Mouse (Mus musculus) effector memory CD4-positive, alpha-beta T cell, adult 7 months (primary cell): ENCODE results near the gene Hoga1. TPM values are rescaled to one million over a fixed set of nuclear protein-coding genes. Genes with fewer than 3 reads are reported as not detected.

ENCODE experiments used
- polyA plus RNA-seq: library from polyadenylated mRNA; unstranded; fragments of 100-300 nt; shearing (Covaris generic); gene quantifications from one replicate; pipeline ENCODE4 v1.2.1, GENCODE M21; 2017

The Hoga1 gene
- polyA plus RNA-seq, result 0.23 TPM

DNA sequence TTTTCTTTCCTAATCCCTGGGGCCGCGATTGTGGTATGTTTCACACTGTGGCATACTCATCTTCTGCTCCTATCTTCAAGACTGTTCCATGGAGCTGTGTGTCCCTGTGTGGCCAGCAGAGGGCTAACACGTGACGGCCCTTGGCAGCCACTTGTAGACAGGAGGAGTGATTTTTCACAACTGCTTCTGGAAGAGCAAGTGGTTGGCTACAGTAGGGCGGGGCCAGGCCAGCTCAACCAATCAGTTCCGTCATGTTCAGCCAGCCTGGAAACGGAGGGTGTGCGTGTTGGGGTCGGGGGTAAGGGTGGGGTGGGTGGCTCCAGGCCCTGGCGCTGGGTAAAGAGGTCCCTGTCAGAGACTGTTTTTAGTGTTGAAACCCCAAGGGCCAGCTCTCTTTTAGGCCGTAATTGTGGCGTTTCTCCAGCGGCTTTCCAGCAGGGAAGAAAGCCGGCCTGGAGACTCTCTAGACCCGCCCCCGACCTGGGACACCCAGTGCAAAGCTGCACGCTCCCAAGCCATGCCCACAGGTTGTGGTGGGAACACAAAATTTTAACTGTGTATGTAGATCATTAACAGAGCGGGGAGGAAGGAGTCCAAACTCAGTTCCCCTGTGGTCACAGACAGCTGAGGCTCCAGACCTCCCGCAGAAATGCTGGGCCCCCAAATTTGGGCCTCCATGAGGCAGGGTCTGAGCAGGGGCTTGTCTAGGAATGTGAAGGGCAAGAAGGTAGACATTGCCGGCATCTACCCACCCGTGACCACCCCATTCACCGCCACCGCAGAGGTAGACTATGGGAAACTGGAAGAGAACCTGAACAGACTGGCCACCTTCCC lies at the start of gene Hoga1:
Gene Hoga1 (plus strand): TSS at position 342 of the 834 bp plus-strand sequence.

DNA sequence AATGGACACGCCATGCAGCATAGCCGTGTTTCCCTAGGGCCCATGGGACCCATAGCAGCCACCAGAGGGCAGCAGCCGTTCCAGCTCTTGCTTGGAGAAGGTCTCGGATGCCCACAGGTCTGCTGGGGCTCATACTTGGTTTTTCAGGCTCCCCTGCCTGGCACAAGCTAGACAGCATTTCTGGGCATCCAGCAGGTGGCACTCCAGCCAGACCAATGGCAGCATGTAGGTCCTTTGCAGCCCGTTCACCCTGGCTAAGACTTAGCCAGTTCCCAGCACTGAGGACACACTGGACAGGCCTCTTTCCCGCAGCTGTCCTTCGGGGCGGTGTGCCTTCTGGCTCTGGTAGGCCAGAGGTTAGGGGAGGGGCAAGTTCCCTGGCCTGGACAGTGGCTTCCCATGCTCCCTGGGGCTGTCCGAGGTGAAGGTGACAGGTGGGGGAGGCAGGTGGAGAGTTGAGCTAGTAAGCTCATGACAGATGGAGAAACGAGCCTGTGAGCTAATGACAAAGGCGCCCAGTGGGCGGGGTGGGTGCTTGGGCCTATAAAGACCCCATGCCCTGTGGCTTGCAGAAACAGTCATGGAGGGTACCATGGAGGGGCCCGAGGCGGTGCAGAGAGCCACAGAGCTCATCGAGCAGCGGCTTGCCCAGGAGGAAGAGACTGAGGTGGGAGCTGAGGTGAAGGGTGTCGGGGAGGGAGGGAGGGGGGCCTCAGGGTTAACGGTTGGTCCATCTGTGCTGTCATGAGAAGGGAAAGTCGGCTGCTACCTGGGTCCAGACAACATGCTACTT lies 9.8 kb upstream of the Hoga1 start, which contains the start of gene Ankrd2:
Gene Ankrd2 (plus strand): TSS at position 545 of the 793 bp plus-strand sequence.

DNA sequence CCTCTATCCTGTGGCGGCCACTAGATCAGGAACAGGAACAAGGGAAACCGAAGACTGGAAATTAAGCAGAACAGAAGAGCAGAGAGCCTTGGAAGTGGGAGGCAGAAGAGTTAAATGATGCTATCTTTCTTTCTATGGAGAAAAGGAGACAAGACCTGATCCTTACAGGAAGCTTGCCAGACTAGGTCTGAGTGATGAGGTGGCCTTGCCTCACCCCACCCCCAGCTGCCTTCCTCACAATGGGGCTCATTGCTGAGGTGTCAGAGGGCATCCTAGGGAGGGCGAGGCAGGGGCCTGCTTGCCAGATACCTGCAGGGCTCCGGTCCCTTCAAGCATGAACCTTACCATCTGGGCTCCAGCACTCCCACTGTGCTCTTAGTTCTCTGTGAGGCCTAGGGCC lies 6.5 kb downstream of the Hoga1 start, which contains the start of gene 4933411K16Rik:
Gene 4933411K16Rik (plus strand): TSS at position 301 of the 400 bp plus-strand sequence.

DNA sequence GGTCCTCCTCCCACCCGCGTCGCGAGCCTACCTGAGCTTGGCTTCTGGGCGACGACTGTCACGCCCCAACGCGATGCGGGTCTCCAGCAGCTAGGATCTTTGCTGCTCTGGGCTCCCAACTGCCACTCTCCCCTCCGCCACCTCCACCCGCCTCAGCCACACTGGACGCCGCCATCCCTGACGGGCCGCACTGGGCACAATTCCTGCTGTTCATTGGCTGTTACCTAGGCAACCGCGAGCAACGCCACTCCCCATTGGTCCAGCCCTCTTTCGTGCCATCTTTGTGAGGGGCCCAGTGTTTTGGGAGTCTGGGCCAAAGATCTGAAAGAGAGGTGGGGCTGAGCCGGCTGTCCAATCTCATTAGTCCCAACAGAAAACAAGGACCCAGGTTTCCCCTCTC lies 40.8 kb downstream of the Hoga1 start, which contains the start of gene Morn4:
Gene Morn4 (minus strand): TSS at position 192 of the 400 bp plus-strand sequence.

DNA sequence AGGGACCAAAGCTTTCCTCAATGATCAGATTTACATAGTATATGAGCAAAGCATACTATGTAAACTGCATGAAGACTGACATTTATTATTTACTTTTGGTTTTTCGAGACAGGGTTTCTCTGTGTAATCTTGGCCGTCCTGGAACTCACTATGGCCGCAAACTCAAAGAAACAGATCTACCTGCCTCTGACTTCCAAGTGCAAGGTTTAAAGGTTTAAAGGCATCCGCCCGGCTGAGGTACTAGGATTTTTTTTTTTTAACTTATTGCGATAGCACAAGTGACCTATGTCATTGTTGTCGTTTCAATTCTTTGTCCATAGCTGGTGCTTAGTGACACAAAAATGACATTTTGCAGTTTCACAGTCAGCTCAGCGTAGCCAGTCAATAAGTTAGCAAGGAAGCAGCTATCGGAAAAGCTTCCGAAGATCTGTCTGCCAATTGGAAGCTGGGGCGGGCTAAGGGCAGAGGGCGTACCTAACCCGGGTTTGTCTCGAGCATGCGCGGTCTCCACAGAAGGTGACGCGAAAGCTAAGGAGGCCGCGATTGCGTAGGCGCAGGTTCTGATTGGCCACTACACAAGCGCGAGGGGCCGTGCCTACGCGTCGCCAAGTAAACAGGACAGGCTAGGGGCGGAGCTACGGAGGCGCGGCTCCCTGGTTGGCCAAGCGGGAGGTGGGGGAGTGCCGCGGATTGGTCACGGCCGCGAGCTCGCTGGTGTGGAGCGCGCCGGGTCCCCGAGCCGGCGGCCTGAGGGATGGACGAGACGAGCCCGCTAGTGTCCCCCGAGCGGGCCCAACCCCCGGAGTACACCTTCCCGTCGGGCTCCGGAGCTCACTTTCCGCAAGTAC lies 44.6 kb downstream of the Hoga1 start, which contains the start of gene Pi4k2a:
Gene Pi4k2a (plus strand): TSS at position 723 of the 848 bp plus-strand sequence.

Other genes with a start within 250 kb of the Hoga1 start
- gene Arhgap19, start 243.6 kb upstream of the Hoga1 start, polyA plus RNA-seq, result 1.9 TPM
- gene Frat1, start 215.6 kb upstream of the Hoga1 start, polyA plus RNA-seq, result 5.5 TPM
- gene Frat2, start 197.5 kb upstream of the Hoga1 start, polyA plus RNA-seq, result 69.2 TPM
- 30.7 TPM for gene Rrp12, start 149.4 kb upstream of the Hoga1 start, polyA plus RNA-seq
- 146 TPM for gene Pgam1, start 133.7 kb upstream of the Hoga1 start, polyA plus RNA-seq
- gene Exosc1, start 112.2 kb upstream of the Hoga1 start, polyA plus RNA-seq, result 64.2 TPM
- gene Zdhhc16, start 112.1 kb upstream of the Hoga1 start, polyA plus RNA-seq, result 35.3 TPM
- 59.3 TPM for gene Mms19, start 64.5 kb upstream of the Hoga1 start, polyA plus RNA-seq
- 4.7 TPM for gene Ubtd1, start 63.8 kb upstream of the Hoga1 start, polyA plus RNA-seq
- gene Ankrd2, start 9.6 kb upstream of the Hoga1 start, polyA plus RNA-seq, result not detected
- gene 4933411K16Rik, start 6.6 kb downstream of the Hoga1 start, polyA plus RNA-seq, result not detected
- 0.69 TPM for gene Morn4, start 40.7 kb downstream of the Hoga1 start, polyA plus RNA-seq
- gene Pi4k2a, start 44.9 kb downstream of the Hoga1 start, polyA plus RNA-seq, result 59.8 TPM
- gene Avpi1, start 83.4 kb downstream of the Hoga1 start, polyA plus RNA-seq, result 26.1 TPM
- 15.8 TPM for gene Marveld1, start 101.8 kb downstream of the Hoga1 start, polyA plus RNA-seq
- gene Zfyve27, start 118.3 kb downstream of the Hoga1 start, polyA plus RNA-seq, result 56.3 TPM
- gene Sfrp5, start 156.6 kb downstream of the Hoga1 start, polyA plus RNA-seq, result not detected
- gene Golga7b, start 202.0 kb downstream of the Hoga1 start, polyA plus RNA-seq, result not detected